Mouse (Mus musculus): ENCODE results near the gene Pwp2. TPM values are rescaled to one million over a fixed set of nuclear protein-coding genes. Genes with fewer than 3 reads are reported as not detected.

Pwp2 gene
- polyA plus RNA-seq (2015; fragmentation: Nextera tagmentation; extraction: Ambion mirVana) = 16.5 and 17.0 TPM in 2 replicates

DNA sequence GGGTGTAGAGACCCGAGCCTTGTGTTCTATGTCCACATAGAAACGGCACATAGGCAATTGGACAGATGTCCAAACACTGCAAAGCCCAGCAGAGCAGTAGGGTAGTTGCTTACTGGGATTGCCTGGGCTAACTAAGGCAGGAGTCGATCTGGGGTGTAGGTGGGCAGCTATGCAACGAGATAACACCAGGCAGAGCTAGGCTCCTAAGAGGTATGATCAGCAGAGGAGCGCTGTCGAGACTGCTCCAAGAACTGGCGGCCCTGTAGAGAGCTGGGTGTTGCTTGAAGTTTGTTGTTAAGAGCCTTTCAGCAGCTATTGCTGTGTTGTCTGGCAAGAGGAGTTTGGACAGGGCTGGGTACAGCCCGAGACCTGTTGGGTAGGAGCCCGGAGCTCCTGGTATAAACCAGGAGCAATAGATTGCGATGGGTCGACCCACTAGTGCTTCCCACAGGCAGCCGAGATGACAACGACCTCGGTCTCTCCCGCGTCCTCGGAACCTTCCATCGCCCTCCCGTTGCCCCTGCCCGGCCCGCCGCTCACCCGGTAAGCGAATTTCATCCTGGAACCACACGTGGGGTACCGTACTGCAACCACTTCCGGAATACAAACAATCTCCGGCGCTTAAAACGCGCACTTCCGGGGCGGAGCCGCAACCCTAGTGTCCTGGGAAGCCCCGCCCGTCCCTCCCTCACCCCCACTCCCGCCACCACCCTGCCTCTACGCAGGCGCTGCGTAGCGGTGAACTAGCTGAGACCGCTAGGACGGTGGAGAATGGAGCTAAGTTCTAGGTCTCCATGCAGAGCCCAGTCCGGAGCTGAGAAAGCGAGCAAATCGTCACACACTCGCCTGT is at the start of gene Pwp2:
Gene Pwp2 (minus strand): TSS at position 619 of the 850 bp plus-strand sequence.
- H3K27me3 ChIP-seq (ENCODE audit: control insufficient read depth, insufficient read depth, low read depth, low read length) = no peaks in the 10 kb centered on the region
- peaks cover 24% of the 10 kb centered on the region; the same call in 1 of the 2 replicates for H3K36me3 ChIP-seq (ENCODE audit: control insufficient read depth, insufficient read depth, low read length)
- H3K27ac ChIP-seq (ENCODE audit: low read length) = peak within 1 kb of the TSS; percentile 70
- H3K9me3 ChIP-seq (ENCODE audit: control insufficient read depth, low read length) = no peaks in the 10 kb centered on the region
- ATAC-seq (ENCODE audit: low read depth) = peak; percentile 98
- peaks cover 9% of the 10 kb centered on the region for H3K4me1 ChIP-seq (replicated peaks; ENCODE audit: control insufficient read depth, insufficient read depth, low read length)
- H3K4me3 ChIP-seq (ENCODE audit: low read length) = peak within 1 kb of the TSS; percentile 64
- WGBS = 1% methylated on average over 47 of the region's 47 CpGs
- peak within 1 kb of the TSS; percentile 65 for H3K4me2 ChIP-seq (ENCODE audit: low read depth, low read length)
- H3K9ac ChIP-seq (ENCODE audit: low read length) = peak within 1 kb of the TSS; percentile 54

DNA sequence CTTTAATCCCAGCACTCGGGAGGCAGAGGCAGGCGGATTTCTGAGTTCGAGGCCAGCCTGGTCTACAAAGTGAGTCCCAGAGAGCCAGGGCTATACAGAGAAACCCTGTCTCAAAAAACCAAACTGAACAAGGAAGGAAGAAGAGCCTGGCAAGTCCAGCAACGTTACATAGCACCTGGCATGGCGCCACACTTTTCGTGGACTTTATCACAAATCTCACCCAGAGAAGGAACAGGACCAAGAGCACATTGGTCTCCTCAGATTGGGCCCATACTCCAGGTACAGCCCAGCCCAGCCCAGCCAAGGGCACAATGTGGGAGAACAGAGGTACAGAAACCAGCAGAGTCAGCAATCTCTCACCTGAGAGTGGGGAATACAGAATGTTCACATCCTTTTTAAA is 48.8 kb upstream of the Pwp2 start:
- Histone ChIP-seq H3K27me3 (ENCODE audit: control insufficient read depth, insufficient read depth, low read depth, low read length) (no peaks in the 10 kb centered on the region), H3K4me1 (replicated peaks; ENCODE audit: control insufficient read depth, insufficient read depth, low read length) (no peaks in the 10 kb centered on the region), H3K9ac (ENCODE audit: low read length) (no peak overlapping the region), H3K9me3 (ENCODE audit: control insufficient read depth, low read length) (no peaks in the 10 kb centered on the region), H3K4me3 (ENCODE audit: low read length) (no peak overlapping the region), H3K27ac (ENCODE audit: low read length) (no peak overlapping the region), H3K4me2 (ENCODE audit: low read depth, low read length) (no peak overlapping the region), H3K36me3 (ENCODE audit: control insufficient read depth, insufficient read depth, low read length) (0 out of 2 replicates have a peak, but pooled peaks cover 4% of the 10 kb centered on the region)
- WGBS = 80% methylated on average over 6 of the region's 6 CpGs
- ATAC-seq (ENCODE audit: low read depth) = no peak

DNA sequence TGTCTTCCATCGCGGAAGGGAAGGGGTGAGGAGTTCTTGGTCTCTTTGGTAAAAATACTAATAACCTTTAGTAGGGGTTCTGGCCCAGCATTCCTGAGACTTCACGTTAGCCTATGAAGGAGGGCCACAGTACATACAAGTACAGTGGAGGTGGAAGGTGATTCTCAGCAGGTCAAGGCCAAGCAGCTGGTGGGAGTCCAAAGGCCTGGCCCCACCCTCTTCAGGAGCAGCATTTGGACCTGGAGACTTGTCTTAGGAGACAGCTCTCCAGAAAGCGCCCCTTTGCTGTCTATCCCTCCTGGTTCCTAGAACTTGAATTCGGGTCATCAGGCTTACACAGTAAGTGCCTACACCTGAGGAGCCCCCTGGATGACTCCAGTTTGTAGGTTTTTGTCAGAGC is 48.2 kb upstream of the Pwp2 start:
- no peak overlapping the region for H3K4me2 ChIP-seq (ENCODE audit: low read depth, low read length)
- H3K36me3 ChIP-seq (ENCODE audit: control insufficient read depth, insufficient read depth, low read length) = 0 out of 2 replicates have a peak, but pooled peaks cover 4% of the 10 kb centered on the region
- H3K4me3 ChIP-seq (ENCODE audit: low read length) = no peak overlapping the region
- no peaks in the 10 kb centered on the region for H3K9me3 ChIP-seq (ENCODE audit: control insufficient read depth, low read length)
- WGBS = 89% methylated on average over 5 of the region's 5 CpGs
- no peaks in the 10 kb centered on the region for H3K27me3 ChIP-seq (ENCODE audit: control insufficient read depth, insufficient read depth, low read depth, low read length)
- no peak overlapping the region for H3K9ac ChIP-seq (ENCODE audit: low read length)
- H3K27ac ChIP-seq (ENCODE audit: low read length) = no peak overlapping the region
- no peaks in the 10 kb centered on the region for H3K4me1 ChIP-seq (replicated peaks; ENCODE audit: control insufficient read depth, insufficient read depth, low read length)
- ATAC-seq (ENCODE audit: low read depth) = no peak

DNA sequence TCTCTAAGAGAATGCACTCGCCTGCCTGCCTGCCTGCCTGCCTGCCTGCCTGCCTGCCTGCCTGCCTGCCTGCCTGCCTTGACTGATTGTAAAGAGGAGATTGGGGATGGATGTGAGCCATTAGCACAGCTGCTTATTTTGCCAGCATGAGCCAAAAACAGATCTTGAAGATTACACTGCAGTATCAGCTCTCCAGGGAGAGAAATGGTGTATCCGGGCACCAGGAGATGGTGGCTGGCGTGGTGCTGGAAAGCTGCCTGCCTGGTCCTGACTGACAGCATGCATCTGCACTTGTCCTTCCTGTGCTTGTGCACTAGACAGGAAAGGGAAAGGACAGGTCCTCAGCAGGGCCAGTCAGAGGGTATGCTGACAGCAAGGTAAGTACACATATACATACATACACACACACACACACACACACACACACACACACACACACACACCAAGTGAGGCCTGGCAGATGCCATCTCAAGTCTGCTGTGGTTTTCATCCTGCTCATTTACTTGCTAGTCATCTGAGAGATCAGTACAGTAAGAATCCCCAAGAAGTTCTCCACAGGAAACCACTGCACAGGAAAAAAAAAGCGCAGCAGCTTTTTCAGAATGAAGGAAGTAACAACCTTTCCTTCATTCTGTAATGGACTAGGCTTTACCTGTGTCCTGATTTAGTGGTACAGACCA is 47.5 kb upstream of the Pwp2 start:
- WGBS = 85% methylated on average over 4 of the region's 4 CpGs

DNA sequence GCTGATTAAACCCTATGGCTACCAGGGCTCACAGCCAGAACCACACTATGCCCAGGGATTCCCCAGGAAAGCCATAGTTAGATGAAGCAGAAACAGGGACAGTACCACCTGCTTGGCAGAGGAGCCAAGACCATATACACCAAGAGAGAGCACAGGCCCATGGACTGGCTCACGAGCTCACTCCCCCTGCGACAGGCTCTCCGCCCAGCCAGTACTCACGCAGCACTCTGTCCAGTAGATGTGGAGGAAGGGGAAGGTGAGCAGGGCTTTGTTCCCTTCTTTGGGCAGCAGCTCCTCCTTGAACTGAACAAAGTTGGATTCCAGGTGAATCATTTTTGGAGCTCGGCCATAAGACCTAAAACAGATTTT is 43.6 kb upstream of the Pwp2 start:
- Histone ChIP-seq H3K4me2 (ENCODE audit: low read depth, low read length) (no peak overlapping the region), H3K27me3 (ENCODE audit: control insufficient read depth, insufficient read depth, low read depth, low read length) (no peaks in the 10 kb centered on the region), H3K9me3 (ENCODE audit: control insufficient read depth, low read length) (no peaks in the 10 kb centered on the region), H3K4me3 (ENCODE audit: low read length) (no peak overlapping the region), H3K36me3 (ENCODE audit: control insufficient read depth, insufficient read depth, low read length) (0 out of 2 replicates have a peak, but pooled peaks cover 4% of the 10 kb centered on the region), H3K9ac (ENCODE audit: low read length) (no peak overlapping the region), H3K27ac (ENCODE audit: low read length) (no peak overlapping the region), H3K4me1 (replicated peaks; ENCODE audit: control insufficient read depth, insufficient read depth, low read length) (no peaks in the 10 kb centered on the region)
- no peak for ATAC-seq (ENCODE audit: low read depth)
- WGBS = 91% methylated on average over 5 of the region's 5 CpGs

More for the DNA sequence above, 47.5 kb upstream of the Pwp2 start:
- no peak for ATAC-seq (ENCODE audit: low read depth)
- Histone ChIP-seq H3K36me3 (ENCODE audit: control insufficient read depth, insufficient read depth, low read length) (0 out of 2 replicates have a peak, but pooled peaks cover 4% of the 10 kb centered on the region), H3K27ac (ENCODE audit: low read length) (no peak overlapping the region), H3K9me3 (ENCODE audit: control insufficient read depth, low read length) (no peaks in the 10 kb centered on the region), H3K4me3 (ENCODE audit: low read length) (no peak overlapping the region), H3K4me1 (replicated peaks; ENCODE audit: control insufficient read depth, insufficient read depth, low read length) (no peaks in the 10 kb centered on the region), H3K4me2 (ENCODE audit: low read depth, low read length) (no peak overlapping the region), H3K9ac (ENCODE audit: low read length) (no peak overlapping the region), H3K27me3 (ENCODE audit: control insufficient read depth, insufficient read depth, low read depth, low read length) (no peaks in the 10 kb centered on the region)

DNA sequence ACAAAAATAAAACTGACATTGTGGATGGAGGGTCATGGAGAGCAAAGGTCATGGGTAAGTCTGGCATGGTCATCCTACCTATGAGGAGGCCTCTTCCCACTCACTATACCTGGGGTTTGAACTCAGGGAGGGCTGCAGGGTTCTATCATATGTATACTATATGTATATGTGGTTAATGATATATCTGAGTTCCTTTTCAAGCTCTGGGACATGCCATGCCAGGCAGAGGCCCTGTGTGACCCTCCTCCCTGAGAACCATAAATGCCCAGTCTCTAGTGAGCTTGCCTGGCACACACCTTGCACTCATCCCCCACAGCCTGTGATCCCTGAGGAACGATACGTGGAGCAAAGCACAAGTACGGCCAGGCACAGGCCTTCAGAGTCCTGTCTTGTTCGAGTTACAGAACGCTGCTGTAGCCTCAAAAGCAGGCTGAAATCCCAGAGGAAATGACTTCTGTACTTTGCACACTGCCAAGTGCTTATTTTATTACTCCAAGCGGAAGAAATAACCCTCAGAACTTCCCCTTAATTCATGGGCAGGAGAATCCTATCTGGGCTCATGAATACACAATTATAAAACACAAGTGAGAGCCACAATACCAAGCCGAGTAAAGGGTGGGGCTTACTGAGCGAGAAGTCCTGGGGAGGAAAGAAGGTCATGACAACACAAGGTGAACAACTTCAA is 43.1 kb upstream of the Pwp2 start:
- no peaks in the 10 kb centered on the region for H3K27me3 ChIP-seq (ENCODE audit: control insufficient read depth, insufficient read depth, low read depth, low read length)
- no peaks in the 10 kb centered on the region for H3K9me3 ChIP-seq (ENCODE audit: control insufficient read depth, low read length)
- WGBS = 84% methylated on average over 8 of the region's 8 CpGs
- ATAC-seq (ENCODE audit: low read depth) = no peak
- H3K9ac ChIP-seq (ENCODE audit: low read length) = no peak overlapping the region
- H3K4me2 ChIP-seq (ENCODE audit: low read depth, low read length) = no peak overlapping the region
- 0 out of 2 replicates have a peak, but pooled peaks cover 4% of the 10 kb centered on the region for H3K36me3 ChIP-seq (ENCODE audit: control insufficient read depth, insufficient read depth, low read length)
- no peaks in the 10 kb centered on the region for H3K4me1 ChIP-seq (replicated peaks; ENCODE audit: control insufficient read depth, insufficient read depth, low read length)
- no peak overlapping the region for H3K4me3 ChIP-seq (ENCODE audit: low read length)
- no peak overlapping the region for H3K27ac ChIP-seq (ENCODE audit: low read length)

DNA sequence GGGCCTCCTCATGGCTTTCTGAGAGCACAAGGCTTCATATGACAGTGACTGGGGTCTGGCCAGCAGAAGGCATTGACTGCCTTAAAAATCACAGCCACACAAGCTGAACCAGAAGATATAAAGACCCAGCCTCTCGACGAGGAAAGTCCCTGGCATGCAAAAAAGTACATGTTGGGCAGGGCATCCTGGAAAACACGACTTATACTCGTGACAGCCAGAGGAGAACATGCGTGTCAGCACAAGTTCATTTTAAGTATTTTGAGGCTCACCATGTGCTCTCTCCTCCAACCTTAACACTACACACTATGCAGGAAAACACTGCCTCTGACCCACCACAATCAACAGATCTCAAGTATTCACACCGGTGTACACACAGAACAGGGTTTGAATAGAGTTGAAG is 39.2 kb upstream of the Pwp2 start:
- Histone ChIP-seq H3K36me3 (ENCODE audit: control insufficient read depth, insufficient read depth, low read length) (0 out of 2 replicates have a peak, but pooled peaks cover 2% of the 10 kb centered on the region), H3K9ac (ENCODE audit: low read length) (no peak overlapping the region), H3K27ac (ENCODE audit: low read length) (no peak overlapping the region), H3K4me1 (replicated peaks; ENCODE audit: control insufficient read depth, insufficient read depth, low read length) (no peaks in the 10 kb centered on the region), H3K4me3 (ENCODE audit: low read length) (no peak overlapping the region), H3K27me3 (ENCODE audit: control insufficient read depth, insufficient read depth, low read depth, low read length) (no peaks in the 10 kb centered on the region), H3K9me3 (ENCODE audit: control insufficient read depth, low read length) (no peaks in the 10 kb centered on the region), H3K4me2 (ENCODE audit: low read depth, low read length) (no peak overlapping the region)
- ATAC-seq (ENCODE audit: low read depth) = no peak
- WGBS = 84% methylated on average over 6 of the region's 6 CpGs

DNA sequence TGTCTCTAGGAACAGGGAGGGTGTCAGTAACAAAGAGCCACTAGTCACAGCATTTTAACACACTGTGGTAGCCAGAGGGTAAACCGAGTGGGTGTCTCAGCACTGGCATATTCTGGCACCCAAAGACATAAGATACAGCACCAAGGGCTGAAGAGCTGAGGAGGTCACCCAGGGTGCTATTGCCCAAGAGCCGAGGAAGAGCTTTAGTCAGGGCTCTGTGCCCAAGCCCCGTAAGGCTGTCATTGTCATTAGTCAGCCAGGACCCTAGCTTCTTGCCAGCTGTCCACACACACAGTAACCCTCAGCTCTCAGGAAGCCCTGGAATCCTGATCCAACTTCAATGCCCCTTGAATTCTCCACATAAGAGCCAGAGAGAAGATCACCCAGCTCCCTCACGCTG is 38.0 kb upstream of the Pwp2 start:
- H3K27ac ChIP-seq (ENCODE audit: low read length) = no peak overlapping the region
- H3K4me3 ChIP-seq (ENCODE audit: low read length) = no peak overlapping the region
- H3K36me3 ChIP-seq (ENCODE audit: control insufficient read depth, insufficient read depth, low read length) = 0 out of 2 replicates have a peak, but pooled peaks cover 2% of the 10 kb centered on the region
- H3K9ac ChIP-seq (ENCODE audit: low read length) = no peak overlapping the region
- H3K4me2 ChIP-seq (ENCODE audit: low read depth, low read length) = no peak overlapping the region
- H3K9me3 ChIP-seq (ENCODE audit: control insufficient read depth, low read length) = no peaks in the 10 kb centered on the region
- WGBS = 67% methylated on average over 4 of the region's 4 CpGs
- H3K27me3 ChIP-seq (ENCODE audit: control insufficient read depth, insufficient read depth, low read depth, low read length) = no peaks in the 10 kb centered on the region
- no peaks in the 10 kb centered on the region for H3K4me1 ChIP-seq (replicated peaks; ENCODE audit: control insufficient read depth, insufficient read depth, low read length)
- ATAC-seq (ENCODE audit: low read depth) = no peak

DNA sequence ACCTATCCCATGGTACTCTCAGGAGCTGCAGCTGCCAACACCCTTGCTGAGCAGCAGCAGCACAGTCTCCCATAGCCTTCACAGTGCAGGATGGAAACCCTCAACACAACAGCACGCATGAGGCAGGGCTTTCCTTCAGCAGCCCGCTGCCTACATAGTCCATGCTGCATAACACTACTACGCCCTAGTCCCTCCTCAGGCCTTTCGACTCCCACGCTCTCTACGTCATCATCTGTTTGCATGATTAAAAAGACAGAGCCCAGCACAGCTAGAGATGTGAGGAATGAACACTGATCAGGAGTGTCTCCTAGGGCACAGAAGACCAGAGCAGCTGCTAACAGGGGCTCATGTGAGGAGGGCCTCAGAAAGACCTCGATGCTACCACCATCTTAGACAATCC is 36.4 kb upstream of the Pwp2 start:
- H3K9me3 ChIP-seq (ENCODE audit: control insufficient read depth, low read length) = no peaks in the 10 kb centered on the region
- H3K4me1 ChIP-seq (replicated peaks; ENCODE audit: control insufficient read depth, insufficient read depth, low read length) = no peaks in the 10 kb centered on the region
- H3K9ac ChIP-seq (ENCODE audit: low read length) = no peak overlapping the region
- no peak for ATAC-seq (ENCODE audit: low read depth)
- H3K27ac ChIP-seq (ENCODE audit: low read length) = no peak overlapping the region
- H3K4me2 ChIP-seq (ENCODE audit: low read depth, low read length) = no peak overlapping the region
- peaks cover 3% of the 10 kb centered on the region for H3K36me3 ChIP-seq (ENCODE audit: control insufficient read depth, insufficient read depth, low read length)
- no peak overlapping the region for H3K4me3 ChIP-seq (ENCODE audit: low read length)
- H3K27me3 ChIP-seq (ENCODE audit: control insufficient read depth, insufficient read depth, low read depth, low read length) = no peaks in the 10 kb centered on the region
- 94% methylated on average over 7 of the region's 7 CpGs for WGBS

Measured in lung, embryonic 16.5 days (tissue).